Mouse (Mus musculus) embryonic facial prominence, embryonic 10.5 days (tissue): ENCODE data around the gene Man1a2. TPM values are rescaled to one million over a fixed set of nuclear protein-coding genes. Genes with fewer than 3 reads are reported as not detected.

Experiments used
- DNase-seq: peaks from one replicate; pipeline ENCODE4 v3.0.0-alpha.2; 2017; ENCODE audit warnings: low spot score
- H3K27ac ChIP-seq: fragments of 300-500 bp; sonication (generic); replicated peaks from 2 replicates; pipeline ENCODE4 v1.5.1; 2016; ENCODE audit warnings: mild to moderate bottlenecking
- H3K27me3 ChIP-seq: fragments of 300-500 bp; sonication (generic); replicated peaks from 2 replicates; pipeline ENCODE4 v1.6.1; 2016; ENCODE audit warnings: low read depth, mild to moderate bottlenecking; ENCODE audit not compliant: poor library complexity, severe bottlenecking
- H3K36me3 ChIP-seq: fragments of 300-500 bp; sonication (generic); replicated peaks from 2 replicates; pipeline ENCODE4 v1.6.1; 2016; ENCODE audit warnings: mild to moderate bottlenecking, moderate library complexity
- H3K4me1 ChIP-seq: fragments of 300-500 bp; sonication (generic); 2 replicates; pipeline ENCODE4 v1.6.1; 2016
- H3K4me3 ChIP-seq: fragments of 300-500 bp; sonication (generic); 2 replicates; pipeline ENCODE4 v1.5.1; 2016; ENCODE audit warnings: mild to moderate bottlenecking, moderate library complexity
- H3K9me3 ChIP-seq: fragments of 300-500 bp; sonication (generic); 2 replicates; pipeline ENCODE4 v1.6.1; 2016; ENCODE audit warnings: mild to moderate bottlenecking
- WGBS: fragments of 180-500 bp; shearing (Covaris S2); methylation state at CpG from one replicate; pipeline ENCODE4 v1.1.7; 2016; 5-methylcytosine and 5-hydroxymethylcytosine counted together
- polyA plus RNA-seq: library from polyadenylated mRNA; unstranded; fragments of >200 nt; fragmentation: Nextera tagmentation; extraction: Ambion mirVana; gene quantifications from 2 replicates; pipeline ENCODE4 v1.2.1, GENCODE M21; 2016

Gene Man1a2
- polyA plus RNA-seq, 1 experiment from 2014 or later = 65.6 TPM

- H3K27ac ChIP-seq = peak overlapping the region; percentile 70
- WGBS = 27% methylated on average over 4 of the region's 4 CpGs
Measured at GRCm38 (mm10) chr3:100711486-100711885, 26.2 kb upstream of the Man1a2 start.

GRCm38 (mm10) chr3:100707117-100707516 is 21.8 kb upstream of the Man1a2 start:
- no peak overlapping the region for H3K4me3 ChIP-seq
- H3K36me3 ChIP-seq = no peaks in the 10 kb centered on the region
- no peak for DNase-seq
- peaks cover 27% of the 10 kb centered on the region for H3K4me1 ChIP-seq
- no peaks in the 10 kb centered on the region for H3K9me3 ChIP-seq
- 83% methylated on average over 4 of the region's 4 CpGs for WGBS
- H3K27ac ChIP-seq = no peak overlapping the region
- no peaks in the 10 kb centered on the region for H3K27me3 ChIP-seq

More at GRCm38 (mm10) chr3:100711486-100711885, 26.2 kb upstream of the Man1a2 start:
- peak; percentile 70 for DNase-seq
- Histone ChIP-seq H3K27me3 (no peaks in the 10 kb centered on the region), H3K4me1 (peaks cover 27% of the 10 kb centered on the region), H3K9me3 (no peaks in the 10 kb centered on the region), H3K4me3 (no peak overlapping the region), H3K36me3 (no peaks in the 10 kb centered on the region)

GRCm38 (mm10) chr3:100705128-100705667 is 19.9 kb upstream of the Man1a2 start:
- Histone ChIP-seq H3K4me3 (no peak overlapping the region), H3K27me3 (no peaks in the 10 kb centered on the region), H3K36me3 (no peaks in the 10 kb centered on the region), H3K9me3 (no peaks in the 10 kb centered on the region), H3K4me1 (peaks cover 14% of the 10 kb centered on the region), H3K27ac (no peak overlapping the region)
- WGBS = 75% methylated on average over 11 of the region's 11 CpGs
- no peak for DNase-seq

- Histone ChIP-seq H3K27me3 (no peaks in the 10 kb centered on the region), H3K4me3 (no peak overlapping the region), H3K36me3 (no peaks in the 10 kb centered on the region), H3K9me3 (no peaks in the 10 kb centered on the region), H3K4me1 (peaks cover 14% of the 10 kb centered on the region), H3K27ac (no peak overlapping the region)
- WGBS = 81% methylated on average over 22 of the region's 22 CpGs
- DNase-seq = no peak
Measured at GRCm38 (mm10) chr3:100703847-100704644, 18.7 kb upstream of the Man1a2 start.

- Histone ChIP-seq H3K36me3 (no peaks in the 10 kb centered on the region), H3K9me3 (no peaks in the 10 kb centered on the region), H3K4me1 (peaks cover 14% of the 10 kb centered on the region), H3K27ac (no peak overlapping the region), H3K4me3 (no peak overlapping the region), H3K27me3 (no peaks in the 10 kb centered on the region)
- DNase-seq = no peak
- WGBS = 75% methylated on average over 15 of the region's 15 CpGs
Measured at GRCm38 (mm10) chr3:100702875-100703846, 17.9 kb upstream of the Man1a2 start.

GRCm38 (mm10) chr3:100688747-100689146 is 3.4 kb upstream of the Man1a2 start:
- DNase-seq = no peak
- no peaks in the 10 kb centered on the region for H3K27me3 ChIP-seq
- H3K36me3 ChIP-seq = no peaks in the 10 kb centered on the region
- peaks cover 11% of the 10 kb centered on the region for H3K4me1 ChIP-seq
- H3K27ac ChIP-seq = no peak overlapping the region
- 76% methylated on average over 6 of the region's 6 CpGs for WGBS
- no peak overlapping the region for H3K4me3 ChIP-seq
- H3K9me3 ChIP-seq = no peaks in the 10 kb centered on the region

- Histone ChIP-seq H3K9me3 (no peaks in the 10 kb centered on the region), H3K4me3 (no peak overlapping the region; the same call in 1 of the 2 replicates), H3K27ac (no peak overlapping the region; the same call in 1 of the 2 replicates), H3K36me3 (no peaks in the 10 kb centered on the region), H3K4me1 (peaks cover 31% of the 10 kb centered on the region), H3K27me3 (no peaks in the 10 kb centered on the region)
- no peak for DNase-seq
- WGBS = 88% methylated on average over 8 of the region's 8 CpGs
Measured at GRCm38 (mm10) chr3:100686756-100687155, 1.5 kb upstream of the Man1a2 start.

GRCm38 (mm10) chr3:100685763-100686370 is 564 bp upstream of the Man1a2 start:
- H3K36me3 ChIP-seq = no peaks in the 10 kb centered on the region
- no peaks in the 10 kb centered on the region for H3K27me3 ChIP-seq
- WGBS = 2% methylated on average over 77 of the region's 77 CpGs
- peak overlapping the region; percentile 73 for H3K4me3 ChIP-seq
- H3K27ac ChIP-seq = peak overlapping the region; percentile 99
- H3K4me1 ChIP-seq = peaks cover 37% of the 10 kb centered on the region
- peak; percentile 83 for DNase-seq
- H3K9me3 ChIP-seq = no peaks in the 10 kb centered on the region

GRCm38 (mm10) chr3:100684234-100684975 is 898 bp downstream of the Man1a2 start:
- Histone ChIP-seq H3K4me3 (peak overlapping the region; percentile 73), H3K4me1 (peaks cover 43% of the 10 kb centered on the region), H3K27ac (peak overlapping the region; percentile 99), H3K9me3 (no peaks in the 10 kb centered on the region), H3K36me3 (peaks cover under 1% of the 10 kb centered on the region; the same call in 1 of the 2 replicates), H3K27me3 (no peaks in the 10 kb centered on the region)
- under 1% methylated on average over 25 of the region's 25 CpGs for WGBS
- DNase-seq = peak; percentile 42

- Histone ChIP-seq H3K27me3 (no peaks in the 10 kb centered on the region), H3K9me3 (no peaks in the 10 kb centered on the region), H3K36me3 (peaks cover 12% of the 10 kb centered on the region), H3K4me1 (peaks cover 44% of the 10 kb centered on the region), H3K4me3 (peak overlapping the region; percentile 73), H3K27ac (no peak overlapping the region)
- 22% methylated on average over 3 of the region's 3 CpGs for WGBS
- no peak for DNase-seq
Measured at GRCm38 (mm10) chr3:100682841-100683240, 2.5 kb downstream of the Man1a2 start.

GRCm38 (mm10) chr3:100682281-100682680 is 3.0 kb downstream of the Man1a2 start:
- H3K36me3 ChIP-seq = peaks cover 17% of the 10 kb centered on the region
- H3K9me3 ChIP-seq = no peaks in the 10 kb centered on the region
- H3K27me3 ChIP-seq = no peaks in the 10 kb centered on the region
- WGBS = 70% methylated on average over 4 of the region's 4 CpGs
- peak overlapping the region; percentile 73 for H3K4me3 ChIP-seq
- no peak for DNase-seq
- H3K27ac ChIP-seq = no peak overlapping the region
- H3K4me1 ChIP-seq = peaks cover 44% of the 10 kb centered on the region
